Mouse (Mus musculus) heart, embryonic 15.5 days (tissue): ENCODE data around the gene Snx4. TPM values are rescaled to one million over a fixed set of nuclear protein-coding genes. Genes with fewer than 3 reads are reported as not detected.
A peak's percentile ranks its signal among the peaks of the same experiment; 100 is the strongest.

Experiments
- ATAC-seq: fragments of 200-750 bp; cut with Nextera tagmentation; replicated peaks from 2 replicates; pipeline ENCODE4 v1.8.0; 2017; ENCODE audit warnings: low read depth, moderate TSS enrichment; ENCODE audit not compliant: insufficient number of reproducible peaks, insufficient read depth, low FRiP score
- H3K27ac ChIP-seq: fragments of 300-500 bp; sonication (generic); 2 replicates; pipeline ENCODE4 v1.5.1; 2015; ENCODE audit warnings: mild to moderate bottlenecking, inconsistent platforms
- H3K27me3 ChIP-seq: fragments of 300-500 bp; sonication (generic); 2 replicates; pipeline ENCODE4 v1.6.1; 2015; ENCODE audit warnings: inconsistent platforms
- H3K36me3 ChIP-seq: fragments of 300-500 bp; sonication (generic); 2 replicates; pipeline ENCODE4 v1.6.1; 2015; ENCODE audit warnings: mild to moderate bottlenecking, inconsistent platforms
- H3K4me1 ChIP-seq: fragments of 300-500 bp; sonication (generic); replicated peaks from 2 replicates; pipeline ENCODE4 v1.6.1; 2015; ENCODE audit warnings: inconsistent platforms
- H3K4me2 ChIP-seq: fragments of 300-500 bp; sonication (generic); 2 replicates; pipeline ENCODE4 v1.6.1; 2015; ENCODE audit warnings: inconsistent platforms, mild to moderate bottlenecking, moderate library complexity
- H3K4me3 ChIP-seq: fragments of 300-500 bp; sonication (generic); 2 replicates; pipeline ENCODE4 v1.5.1; 2015; ENCODE audit warnings: mild to moderate bottlenecking, inconsistent platforms
- H3K9ac ChIP-seq: fragments of 300-500 bp; sonication (generic); 2 replicates; pipeline ENCODE4 v1.6.1; 2015; ENCODE audit warnings: mild to moderate bottlenecking, inconsistent platforms
- H3K9me3 ChIP-seq: fragments of 300-500 bp; sonication (generic); replicated peaks from 2 replicates; pipeline ENCODE4 v1.6.1; 2016; ENCODE audit warnings: inconsistent platforms
- WGBS: fragments of 180-500 bp; shearing (Covaris S2); methylation state at CpG from one replicate; pipeline ENCODE4 v1.1.7; 2015; ENCODE audit warnings: mixed read lengths; 5-methylcytosine and 5-hydroxymethylcytosine counted together
- polyA plus RNA-seq: library from polyadenylated mRNA; unstranded; fragments of >200 nt; fragmentation: Nextera tagmentation; extraction: Ambion mirVana; gene quantifications from 2 replicates; pipeline ENCODE4 v1.2.1, GENCODE M21; 2015

Gene Snx4
- polyA plus RNA-seq, 1 experiment from 2014 or later, result 73.9 TPM

GRCm38 (mm10) chr16:33283079-33283478 is 31.8 kb downstream of the Snx4 start:
- Histone ChIP-seq H3K4me3 (no peak overlapping the region), H3K9me3 (no peaks in the 10 kb centered on the region), H3K27ac (no peak overlapping the region), H3K4me1 (no peaks in the 10 kb centered on the region), H3K27me3 (no peaks in the 10 kb centered on the region), H3K4me2 (no peak overlapping the region), H3K9ac (no peak overlapping the region), H3K36me3 (peaks cover 52% of the 10 kb centered on the region)
- 36% methylated on average over 1 of the region's 1 CpGs for WGBS
- no peak for ATAC-seq

GRCm38 (mm10) chr16:33288536-33288935 is 37.3 kb downstream of the Snx4 start:
- Histone ChIP-seq H3K4me2 (no peak overlapping the region), H3K36me3 (peaks cover 86% of the 10 kb centered on the region), H3K4me1 (no peaks in the 10 kb centered on the region), H3K27me3 (no peaks in the 10 kb centered on the region), H3K27ac (no peak overlapping the region), H3K9me3 (no peaks in the 10 kb centered on the region; the same call in 1 of the 2 replicates), H3K4me3 (no peak overlapping the region), H3K9ac (no peak overlapping the region)
- no peak for ATAC-seq
- 87% methylated on average over 9 of the region's 9 CpGs for WGBS

- WGBS, result 85% methylated on average over 7 of the region's 7 CpGs
- peaks cover 95% of the 10 kb centered on the region for H3K36me3 ChIP-seq
Observed at GRCm38 (mm10) chr16:33289981-33290380, 38.7 kb downstream of the Snx4 start.

GRCm38 (mm10) chr16:33292241-33292640 is 41.0 kb downstream of the Snx4 start:
- Histone ChIP-seq H3K9me3 (no peaks in the 10 kb centered on the region; the same call in 1 of the 2 replicates), H3K4me1 (no peaks in the 10 kb centered on the region), H3K27ac (no peak overlapping the region), H3K4me2 (no peak overlapping the region), H3K36me3 (peaks cover 97% of the 10 kb centered on the region), H3K9ac (no peak overlapping the region), H3K4me3 (no peak overlapping the region), H3K27me3 (no peaks in the 10 kb centered on the region)
- no peak for ATAC-seq
- WGBS, result 96% methylated on average over 7 of the region's 7 CpGs

More at GRCm38 (mm10) chr16:33289981-33290380, 38.7 kb downstream of the Snx4 start:
- Histone ChIP-seq H3K27ac (no peak overlapping the region), H3K4me2 (no peak overlapping the region), H3K27me3 (no peaks in the 10 kb centered on the region), H3K4me3 (no peak overlapping the region), H3K9ac (no peak overlapping the region), H3K4me1 (no peaks in the 10 kb centered on the region), H3K9me3 (no peaks in the 10 kb centered on the region; the same call in 1 of the 2 replicates)
- ATAC-seq, result no peak

- no peak overlapping the region for H3K9ac ChIP-seq
- no peak overlapping the region for H3K27ac ChIP-seq
- 87% methylated on average over 7 of the region's 7 CpGs for WGBS
- no peaks in the 10 kb centered on the region for H3K4me1 ChIP-seq
- peaks cover 89% of the 10 kb centered on the region for H3K36me3 ChIP-seq
- no peak for ATAC-seq
- no peaks in the 10 kb centered on the region for H3K27me3 ChIP-seq
- no peak overlapping the region for H3K4me2 ChIP-seq
- H3K4me3 ChIP-seq, result no peak overlapping the region
- H3K9me3 ChIP-seq, result no peaks in the 10 kb centered on the region; the same call in 1 of the 2 replicates
Observed at GRCm38 (mm10) chr16:33294681-33295080, 43.4 kb downstream of the Snx4 start.

- no peak for ATAC-seq
- Histone ChIP-seq H3K27me3 (no peaks in the 10 kb centered on the region), H3K9ac (no peak overlapping the region), H3K36me3 (peaks cover 86% of the 10 kb centered on the region), H3K27ac (no peak overlapping the region), H3K4me3 (no peak overlapping the region), H3K4me2 (no peak overlapping the region), H3K4me1 (no peaks in the 10 kb centered on the region), H3K9me3 (no peaks in the 10 kb centered on the region; the same call in 1 of the 2 replicates)
- 96% methylated on average over 9 of the region's 9 CpGs for WGBS
Observed at GRCm38 (mm10) chr16:33295321-33295720, 44.1 kb downstream of the Snx4 start.

GRCm38 (mm10) chr16:33297493-33297892 is 46.3 kb downstream of the Snx4 start:
- Histone ChIP-seq H3K36me3 (peaks cover 64% of the 10 kb centered on the region), H3K9ac (no peak overlapping the region), H3K4me2 (no peak overlapping the region), H3K27me3 (no peaks in the 10 kb centered on the region), H3K27ac (no peak overlapping the region), H3K9me3 (no peaks in the 10 kb centered on the region), H3K4me1 (no peaks in the 10 kb centered on the region), H3K4me3 (no peak overlapping the region)
- ATAC-seq, result no peak
- WGBS, result 96% methylated on average over 1 of the region's 1 CpGs

- H3K27ac ChIP-seq, result no peak overlapping the region
- H3K4me2 ChIP-seq, result peak overlapping the region; percentile 36; the same call in 1 of the 2 replicates
- H3K9me3 ChIP-seq, result no peaks in the 10 kb centered on the region
- no peak overlapping the region for H3K9ac ChIP-seq
- 5% methylated on average over 4 of the region's 4 CpGs for WGBS
- no peak overlapping the region for H3K4me3 ChIP-seq
- ATAC-seq, result no peak
- H3K27me3 ChIP-seq, result no peaks in the 10 kb centered on the region
- peaks cover 9% of the 10 kb centered on the region; the same call in 1 of the 2 replicates for H3K36me3 ChIP-seq
- no peaks in the 10 kb centered on the region for H3K4me1 ChIP-seq
Observed at GRCm38 (mm10) chr16:33306633-33307070, 55.4 kb downstream of the Snx4 start.

GRCm38 (mm10) chr16:33307761-33308160 is 56.5 kb downstream of the Snx4 start:
- Histone ChIP-seq H3K4me1 (no peaks in the 10 kb centered on the region), H3K36me3 (peaks cover 9% of the 10 kb centered on the region; the same call in 1 of the 2 replicates), H3K4me2 (no peak overlapping the region), H3K27ac (no peak overlapping the region), H3K9me3 (no peaks in the 10 kb centered on the region), H3K9ac (no peak overlapping the region), H3K4me3 (no peak overlapping the region), H3K27me3 (no peaks in the 10 kb centered on the region)
- 70% methylated on average over 7 of the region's 7 CpGs for WGBS
- ATAC-seq, result no peak

- H3K4me2 ChIP-seq, result no peak overlapping the region
- H3K9ac ChIP-seq, result no peak overlapping the region
- H3K4me1 ChIP-seq, result no peaks in the 10 kb centered on the region
- H3K4me3 ChIP-seq, result no peak overlapping the region
- peaks cover 9% of the 10 kb centered on the region; the same call in 1 of the 2 replicates for H3K36me3 ChIP-seq
- WGBS, result 91% methylated on average over 3 of the region's 3 CpGs
- H3K9me3 ChIP-seq, result no peaks in the 10 kb centered on the region
- ATAC-seq, result no peak
- no peak overlapping the region for H3K27ac ChIP-seq
- no peaks in the 10 kb centered on the region for H3K27me3 ChIP-seq
Observed at GRCm38 (mm10) chr16:33309066-33309465, 57.8 kb downstream of the Snx4 start.

GRCm38 (mm10) chr16:33315611-33316010 is 64.4 kb downstream of the Snx4 start:
- H3K27ac ChIP-seq, result no peak overlapping the region
- no peaks in the 10 kb centered on the region for H3K27me3 ChIP-seq
- 71% methylated on average over 4 of the region's 4 CpGs for WGBS
- no peak overlapping the region for H3K4me2 ChIP-seq
- no peak overlapping the region for H3K4me3 ChIP-seq
- H3K4me1 ChIP-seq, result peaks cover 5% of the 10 kb centered on the region
- ATAC-seq, result no peak
- no peak overlapping the region for H3K9ac ChIP-seq
- no peaks in the 10 kb centered on the region for H3K36me3 ChIP-seq
- no peaks in the 10 kb centered on the region for H3K9me3 ChIP-seq

GRCm38 (mm10) chr16:33317646-33318045 is 66.4 kb downstream of the Snx4 start:
- WGBS, result 61% methylated on average over 3 of the region's 3 CpGs
- H3K4me2 ChIP-seq, result no peak overlapping the region
- no peak overlapping the region for H3K9ac ChIP-seq
- ATAC-seq, result no peak
- no peaks in the 10 kb centered on the region for H3K27me3 ChIP-seq
- no peak overlapping the region for H3K27ac ChIP-seq
- H3K4me1 ChIP-seq, result peaks cover 8% of the 10 kb centered on the region
- H3K36me3 ChIP-seq, result no peaks in the 10 kb centered on the region
- H3K4me3 ChIP-seq, result no peak overlapping the region
- H3K9me3 ChIP-seq, result no peaks in the 10 kb centered on the region
